Mouse (Mus musculus): Measurements from ENCODE around the gene Aqp1.

Aqp1 gene

DNA sequence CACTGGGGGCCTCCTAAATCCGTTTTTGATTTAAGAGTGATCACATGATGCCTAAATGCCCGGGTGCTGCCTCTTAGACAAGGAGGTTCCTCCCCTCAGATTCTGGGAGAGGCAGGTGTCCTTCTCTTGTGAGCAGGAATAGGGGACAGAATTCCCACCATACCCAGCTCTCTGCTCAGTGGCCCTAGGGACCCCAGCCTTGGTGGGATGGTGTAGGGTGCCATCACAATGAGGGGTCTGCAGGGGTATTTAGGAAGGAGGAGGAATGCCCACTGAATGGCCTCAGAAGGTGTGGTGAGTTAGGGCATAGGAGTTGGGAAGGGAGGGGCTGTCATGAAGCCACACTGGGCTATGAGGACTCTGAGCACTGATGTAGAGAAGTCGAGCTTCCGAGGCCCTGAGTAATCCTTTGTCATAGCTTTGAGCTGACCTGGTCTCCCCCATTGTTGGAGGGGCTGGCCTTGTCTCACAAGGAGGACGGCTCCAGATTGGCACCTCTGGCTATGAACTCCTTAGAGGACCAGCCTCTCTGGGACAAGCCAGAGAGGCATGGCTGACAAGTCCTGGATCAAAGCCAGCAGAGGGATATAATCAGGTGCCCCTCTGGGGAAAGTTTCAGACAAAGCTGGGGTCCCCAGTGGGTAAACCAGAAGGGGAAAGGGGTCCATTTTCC lies 4.0 kb upstream of the Aqp1 start:
- in situ Hi-C loops (cut with MboI, MseI): no loop called here

DNA sequence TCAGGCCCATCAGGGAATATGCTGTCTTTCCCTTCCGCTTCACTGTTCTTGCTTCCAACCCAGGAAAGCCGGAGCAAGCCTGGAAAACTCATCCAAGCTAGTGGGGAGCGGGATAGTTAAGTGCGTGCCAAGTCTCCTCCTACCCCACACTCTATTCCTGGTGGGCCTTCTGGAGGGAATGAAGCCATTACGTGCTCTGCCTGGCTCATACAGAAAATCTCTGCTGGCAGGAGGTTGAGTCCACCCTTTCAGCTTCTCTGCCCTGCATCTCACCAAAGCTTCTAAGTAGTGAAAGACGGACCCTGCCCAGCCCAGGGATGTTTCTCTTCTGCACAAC lies 3.5 kb upstream of the Aqp1 start:
- in situ Hi-C loops (cut with MboI, MseI): no loop called here

DNA sequence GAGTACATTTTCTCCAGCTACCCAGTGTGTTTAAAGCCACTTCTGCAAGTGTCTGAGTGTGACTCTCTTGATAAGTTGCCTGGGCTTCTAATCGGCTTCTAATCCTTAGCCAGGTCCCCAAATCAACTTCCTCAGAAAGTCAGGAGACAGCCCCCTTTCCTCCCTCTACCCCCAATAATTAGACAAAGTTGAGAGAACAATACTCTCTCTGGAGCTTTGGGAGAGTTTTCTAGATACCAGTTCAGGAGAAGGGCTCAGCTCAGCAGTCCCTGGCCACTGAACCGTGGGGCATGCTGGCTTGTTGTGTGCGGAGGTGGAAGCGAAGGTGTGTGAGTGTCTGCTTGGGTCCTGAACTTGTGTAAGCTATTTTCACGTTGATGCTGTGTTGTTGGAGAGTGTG lies 1.0 kb downstream of the Aqp1 start:
- in situ Hi-C loops (cut with MboI, MseI): no loop called here

DNA sequence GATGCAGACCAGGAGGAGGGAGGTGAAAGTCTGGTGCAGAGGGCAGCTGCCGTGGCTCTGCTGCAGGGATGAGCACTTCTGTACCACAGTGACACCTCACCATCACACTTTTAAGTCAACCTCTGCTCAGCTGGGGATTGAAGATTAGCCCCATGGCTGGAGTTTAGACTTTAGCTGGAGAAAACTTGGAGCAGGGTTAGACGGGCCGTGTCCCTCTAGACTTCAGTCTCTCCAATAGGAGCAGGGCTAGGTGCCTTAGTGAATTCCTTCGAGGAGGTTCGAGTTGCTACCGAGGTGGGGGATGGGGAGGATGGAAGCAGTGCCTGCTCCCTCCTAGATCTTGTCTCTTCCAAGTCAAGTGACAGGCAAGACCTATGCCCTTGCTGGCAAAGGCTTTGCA lies 1.8 kb downstream of the Aqp1 start:
- in situ Hi-C loops (cut with MboI, MseI): no loop called here

DNA sequence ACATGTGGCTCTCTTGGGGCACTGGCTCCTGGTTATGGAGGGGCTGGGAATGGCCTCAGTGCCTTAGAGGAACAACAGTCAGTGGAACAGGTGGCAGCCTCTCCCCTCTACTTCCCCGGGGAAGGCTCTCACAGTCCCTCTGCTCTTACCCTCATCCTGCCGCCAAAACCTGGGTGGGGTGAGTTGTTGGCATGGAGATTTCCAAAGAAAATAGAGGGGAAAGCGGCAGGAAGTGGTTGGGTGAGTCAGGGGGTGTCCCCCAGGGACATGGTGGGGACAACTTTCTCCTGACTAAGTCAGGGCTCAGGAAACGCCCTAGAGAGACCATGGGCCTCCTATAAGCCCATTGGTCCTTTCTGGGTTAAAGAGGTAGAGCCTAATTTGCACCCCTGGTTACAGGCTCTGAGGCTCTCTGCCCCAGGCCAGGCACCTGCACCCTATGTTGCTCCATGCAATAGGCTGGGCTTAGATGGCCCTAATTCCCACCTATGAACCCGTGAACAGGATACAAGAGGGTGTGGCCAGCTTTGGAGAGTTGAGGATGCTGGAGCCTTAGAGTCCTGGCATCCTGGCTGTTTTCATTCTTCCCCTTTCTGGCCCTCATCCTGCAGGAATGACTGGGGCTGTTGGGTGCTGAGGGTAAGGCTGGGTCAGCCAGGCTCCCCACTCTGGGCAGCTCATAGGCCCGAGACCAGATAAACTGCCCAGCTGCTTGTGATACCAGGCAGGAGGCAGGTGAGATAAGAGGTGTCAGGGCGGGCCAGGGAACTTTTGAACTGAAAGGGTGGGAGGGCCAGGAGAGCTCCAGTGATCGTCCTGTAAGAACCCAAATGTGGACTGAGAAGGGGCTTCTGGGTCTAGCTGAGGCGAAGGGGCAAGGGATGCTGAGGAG lies 2.9 kb downstream of the Aqp1 start:
- in situ Hi-C loops (cut with MboI, MseI): no loop called here

DNA sequence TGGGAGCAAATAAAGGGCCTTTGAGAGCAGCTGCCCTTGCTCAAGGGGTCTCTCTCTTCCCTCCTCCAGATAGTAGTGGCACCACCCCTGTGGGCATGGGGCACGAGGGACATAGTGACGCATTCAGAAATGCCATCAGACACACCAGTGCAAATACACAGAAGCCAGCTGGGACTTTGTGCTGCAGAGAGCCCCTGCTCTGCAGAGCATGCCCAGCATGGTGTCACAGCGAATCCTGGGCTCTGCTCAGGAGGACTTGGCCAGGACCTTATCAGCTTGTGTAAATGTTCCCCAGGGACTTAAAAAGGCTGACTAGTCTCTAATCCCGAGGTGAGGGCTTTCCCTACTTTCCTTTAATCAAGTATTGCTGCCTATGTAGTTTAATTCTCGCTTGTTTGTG lies 5.5 kb downstream of the Aqp1 start:
- in situ Hi-C loops (cut with MboI, MseI): no loop called here

DNA sequence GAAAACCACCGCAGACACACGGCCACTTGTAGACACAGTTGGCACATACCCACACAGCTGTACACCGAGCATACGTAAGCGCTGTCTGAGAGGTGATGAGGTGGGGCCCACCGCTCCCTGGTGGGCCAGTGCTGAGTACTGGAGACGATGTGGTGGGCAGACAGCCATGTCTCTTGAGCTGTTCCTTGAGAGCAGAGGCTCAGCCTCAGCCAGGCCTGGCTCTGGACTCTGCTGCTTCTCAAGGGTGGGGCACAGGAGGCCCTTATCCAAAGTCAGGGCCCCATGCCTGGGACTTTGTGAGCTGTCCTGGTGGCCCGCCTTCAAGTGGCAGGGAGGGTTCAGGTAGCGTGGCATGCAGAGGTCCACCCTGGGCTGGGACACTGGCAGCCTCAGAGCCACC lies 6.1 kb downstream of the Aqp1 start:
- in situ Hi-C loops (cut with MboI, MseI): no loop called here

DNA sequence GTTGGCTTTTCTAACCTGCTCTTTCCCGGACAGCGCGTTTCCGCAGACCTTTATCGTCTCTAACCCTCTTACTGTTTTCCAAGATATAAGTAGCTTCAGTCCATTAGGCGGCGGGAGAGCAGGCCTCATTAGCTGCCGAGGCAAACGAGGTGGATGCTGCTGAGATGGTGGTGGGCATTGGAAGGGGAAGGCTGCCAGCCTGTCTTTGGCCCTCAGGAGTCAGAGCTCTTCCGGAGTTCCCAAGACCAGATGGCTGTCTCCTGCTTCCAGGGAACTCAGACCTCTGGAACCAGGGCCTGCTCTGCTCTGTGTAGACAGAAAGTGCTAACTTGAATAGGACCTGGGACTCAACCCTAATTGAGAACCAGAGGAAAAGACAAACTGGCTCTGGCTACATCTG lies 7.2 kb downstream of the Aqp1 start:
- in situ Hi-C loops (cut with MboI, MseI): no loop called here

DNA sequence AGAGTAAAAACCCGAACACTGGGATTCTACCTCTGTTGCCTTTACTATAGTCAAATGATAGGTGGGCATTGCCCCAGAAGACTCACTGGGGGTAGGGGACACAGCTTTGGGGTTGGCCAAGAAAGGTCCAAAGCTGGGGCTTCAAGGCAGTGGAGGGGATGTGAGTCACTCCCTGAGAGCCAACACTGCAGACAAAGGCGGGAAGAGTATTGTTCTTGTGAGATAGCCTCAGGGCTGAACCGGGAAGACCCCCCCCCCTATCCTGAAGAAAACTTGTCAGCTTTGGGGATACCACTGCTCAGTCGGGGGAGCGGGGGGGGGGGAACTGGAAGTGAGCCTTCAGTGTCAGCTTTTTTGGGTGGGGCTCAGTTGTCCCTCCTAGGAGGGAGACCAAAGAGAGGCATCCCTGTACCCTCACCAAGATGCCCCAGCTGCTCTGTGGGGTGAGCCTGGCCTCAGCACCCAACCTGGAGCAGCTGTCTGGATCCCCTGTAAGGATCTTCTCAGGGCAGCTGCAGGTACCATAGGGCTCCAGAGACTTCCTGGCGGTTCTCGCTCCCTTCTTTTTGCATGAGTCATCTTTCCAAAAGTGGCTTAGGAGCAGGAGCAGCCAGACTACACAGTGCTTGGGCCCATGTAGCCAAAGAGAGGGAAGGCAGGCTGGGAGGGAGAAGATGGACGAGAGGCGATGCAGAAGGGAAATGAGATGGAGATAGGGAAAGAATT lies 8.2 kb downstream of the Aqp1 start:
- in situ Hi-C loops (cut with MboI, MseI): no loop called here

DNA sequence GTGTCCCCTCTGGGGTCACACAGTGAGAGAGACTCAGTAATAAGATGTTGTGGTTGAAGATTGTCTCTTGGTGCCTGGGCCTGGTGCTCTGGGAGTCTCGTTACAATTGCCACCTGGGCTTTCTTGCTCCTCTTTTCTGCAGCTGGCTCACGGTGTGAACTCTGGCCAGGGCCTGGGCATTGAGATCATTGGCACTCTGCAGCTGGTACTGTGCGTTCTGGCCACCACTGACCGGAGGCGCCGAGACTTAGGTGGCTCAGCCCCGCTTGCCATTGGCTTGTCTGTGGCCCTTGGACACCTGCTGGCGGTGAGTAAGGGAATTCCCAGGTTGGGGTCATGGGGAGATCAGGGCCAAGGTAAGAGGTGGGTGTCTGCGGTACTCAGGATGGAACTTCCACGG lies 9.0 kb downstream of the Aqp1 start:
- in situ Hi-C loops (cut with MboI, MseI): no loop called here

DNA sequence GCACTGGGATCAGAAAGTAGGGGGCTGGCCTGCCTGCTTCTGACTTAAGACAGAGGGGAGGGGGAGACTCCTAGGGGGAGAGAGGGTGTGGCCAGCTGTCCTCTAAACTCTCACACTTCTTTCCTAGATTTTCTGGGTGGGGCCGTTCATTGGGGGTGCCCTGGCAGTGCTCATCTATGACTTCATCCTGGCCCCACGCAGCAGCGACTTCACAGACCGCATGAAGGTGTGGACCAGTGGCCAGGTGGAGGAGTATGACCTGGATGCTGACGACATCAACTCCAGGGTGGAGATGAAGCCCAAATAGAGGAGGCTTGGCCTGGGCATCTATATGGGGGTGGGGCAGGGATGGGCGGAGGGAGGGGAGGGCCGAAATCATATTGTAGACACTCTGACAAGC lies 10.3 kb downstream of the Aqp1 start:
- in situ Hi-C loops (cut with MboI, MseI): no loop called here

DNA sequence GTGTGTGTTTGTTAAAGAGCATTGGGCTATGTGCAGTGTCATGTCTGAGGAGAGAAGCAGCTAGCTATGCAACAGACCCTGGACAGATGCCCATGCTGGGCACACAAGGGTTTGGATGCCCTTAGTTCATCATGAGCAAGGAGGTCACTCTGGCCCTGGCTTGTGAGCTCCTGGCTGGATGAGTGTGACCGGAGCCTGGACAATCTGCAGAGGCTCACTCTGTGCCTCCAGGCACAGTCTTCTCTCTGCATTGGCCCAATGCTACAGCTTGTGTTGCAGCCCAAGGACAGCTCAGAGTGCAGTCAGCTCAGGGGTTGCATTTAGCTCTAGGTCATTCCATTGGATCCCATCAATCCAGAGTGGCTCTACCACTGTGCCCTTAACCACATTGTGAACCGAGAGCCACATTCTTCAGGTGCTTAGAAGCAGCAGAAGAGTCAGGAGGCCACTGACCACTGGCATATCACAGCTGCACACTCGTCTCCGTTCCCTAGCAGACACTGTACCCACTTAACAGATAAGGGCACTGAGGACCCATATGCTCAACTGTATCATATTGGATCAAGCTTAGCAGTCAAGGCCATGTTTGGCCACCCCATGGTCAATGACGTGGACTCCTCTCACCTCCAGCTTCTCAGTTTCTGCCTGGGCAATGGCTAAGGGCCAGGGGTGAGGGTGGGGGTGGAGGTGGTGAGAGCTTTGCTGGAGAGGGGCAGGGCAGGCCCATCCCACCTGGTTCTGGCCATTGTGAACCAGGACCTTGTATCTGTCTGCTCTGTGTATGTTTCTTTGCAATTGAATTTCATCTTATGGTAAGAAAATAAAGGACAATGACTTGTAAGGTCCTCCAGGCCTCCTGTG lies 11.7 kb downstream of the Aqp1 start:
- in situ Hi-C loops (cut with MboI, MseI): no loop called here

DNA sequence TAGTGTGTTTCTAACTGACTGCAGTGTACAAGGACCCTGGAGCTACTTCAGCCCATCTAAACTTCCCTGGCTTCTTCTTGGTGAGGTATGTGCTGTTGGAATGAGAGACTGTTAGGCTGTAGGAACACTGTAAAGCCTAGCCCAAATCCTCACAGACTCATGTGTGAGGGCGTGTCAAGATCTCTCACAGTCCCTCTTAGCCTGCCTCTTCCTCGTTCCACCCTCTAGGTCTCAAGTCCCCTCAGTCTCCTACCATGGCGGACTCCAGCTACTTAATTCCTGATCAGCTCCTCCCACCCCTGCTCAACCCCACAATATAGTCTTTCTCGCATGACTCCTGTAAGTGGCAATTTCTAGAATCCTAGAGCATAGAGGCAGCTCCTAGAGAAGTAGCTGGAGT lies 13.0 kb downstream of the Aqp1 start:
- in situ Hi-C loops (cut with MboI, MseI): no loop called here

DNA sequence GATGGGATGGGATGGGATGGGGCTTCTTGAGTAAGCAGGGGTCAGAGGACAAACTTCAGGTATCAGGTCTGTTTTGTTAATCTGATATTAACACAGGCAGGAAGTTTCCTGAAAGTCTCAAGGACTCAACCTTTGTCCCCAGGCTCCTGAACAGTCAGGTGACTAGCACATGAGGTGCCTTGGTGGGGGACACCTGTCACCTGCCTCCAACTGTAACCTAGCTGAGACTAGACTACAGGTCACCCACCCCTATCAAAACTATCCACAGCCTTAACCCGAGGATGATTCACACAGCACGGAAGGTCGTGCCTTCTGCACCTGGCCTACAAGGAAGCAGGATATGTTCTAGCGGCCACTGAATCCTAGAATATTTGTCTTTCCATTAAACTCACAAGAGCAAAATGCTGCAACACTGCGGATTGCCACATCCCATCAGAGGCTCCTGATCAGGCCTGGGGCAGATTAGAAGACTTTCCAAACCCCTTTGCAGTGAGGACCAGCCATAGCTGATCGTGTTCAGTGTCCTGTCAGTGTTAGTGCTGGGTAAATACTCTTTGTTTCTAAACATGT lies 14.2 kb downstream of the Aqp1 start:
- in situ Hi-C loops (cut with MboI, MseI): no loop called here

DNA sequence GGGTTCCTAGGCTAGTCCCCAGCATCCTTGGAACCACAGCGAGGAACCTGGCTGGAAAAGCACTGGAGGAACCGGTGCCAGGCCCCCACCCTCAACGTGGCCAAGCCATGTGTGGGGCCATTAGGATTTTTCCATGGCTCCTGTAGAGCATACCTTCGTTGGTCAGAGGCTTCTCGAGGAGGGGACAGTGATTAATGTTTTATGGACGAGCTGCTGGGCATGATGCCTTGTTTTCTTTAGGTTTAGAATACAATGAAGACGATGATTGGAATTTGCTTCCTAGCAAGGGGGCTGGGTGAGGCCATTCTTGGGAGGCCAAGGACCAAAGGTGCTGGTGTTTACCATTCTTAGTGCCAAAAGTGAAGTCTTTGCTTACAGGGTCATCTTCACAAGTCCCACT lies 15.5 kb downstream of the Aqp1 start:
- in situ Hi-C loops (cut with MboI, MseI): no loop called here

DNA sequence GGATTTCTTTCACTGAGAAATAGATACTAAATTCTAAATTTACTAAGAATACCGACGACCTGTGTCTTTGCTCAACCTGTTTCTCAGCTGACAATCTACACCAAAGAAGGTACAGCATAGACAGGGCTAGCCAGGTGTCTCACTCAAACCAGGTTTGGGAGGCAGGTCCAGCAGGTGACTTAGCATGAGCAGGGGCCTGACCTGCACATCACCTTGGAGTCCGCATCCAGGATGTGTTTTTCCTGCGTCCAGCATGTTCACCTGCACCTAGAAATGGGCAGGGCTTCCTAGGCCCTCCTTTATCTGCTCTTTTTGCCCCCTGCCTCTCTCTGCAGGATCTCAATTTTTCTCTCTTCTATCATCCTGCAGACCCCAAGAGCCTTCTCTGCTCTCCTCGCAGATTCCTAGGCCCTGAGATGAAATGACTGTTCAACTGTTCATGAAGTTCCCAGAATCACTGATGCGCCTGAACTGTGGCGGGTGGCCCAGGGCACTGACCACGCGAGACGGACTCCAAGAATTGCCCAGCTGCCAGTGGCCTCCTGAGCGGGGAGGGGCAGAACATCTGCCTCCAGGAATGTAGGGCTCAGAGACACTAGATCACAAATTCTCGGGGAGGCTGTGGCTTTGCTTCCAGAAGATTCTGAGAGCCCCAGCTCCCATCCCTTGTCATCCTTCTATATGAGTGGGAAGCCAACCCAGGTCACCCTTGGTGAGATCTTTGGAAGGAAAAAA lies 17.6 kb downstream of the Aqp1 start:
- in situ Hi-C loops (cut with MboI, MseI): no loop called here

DNA sequence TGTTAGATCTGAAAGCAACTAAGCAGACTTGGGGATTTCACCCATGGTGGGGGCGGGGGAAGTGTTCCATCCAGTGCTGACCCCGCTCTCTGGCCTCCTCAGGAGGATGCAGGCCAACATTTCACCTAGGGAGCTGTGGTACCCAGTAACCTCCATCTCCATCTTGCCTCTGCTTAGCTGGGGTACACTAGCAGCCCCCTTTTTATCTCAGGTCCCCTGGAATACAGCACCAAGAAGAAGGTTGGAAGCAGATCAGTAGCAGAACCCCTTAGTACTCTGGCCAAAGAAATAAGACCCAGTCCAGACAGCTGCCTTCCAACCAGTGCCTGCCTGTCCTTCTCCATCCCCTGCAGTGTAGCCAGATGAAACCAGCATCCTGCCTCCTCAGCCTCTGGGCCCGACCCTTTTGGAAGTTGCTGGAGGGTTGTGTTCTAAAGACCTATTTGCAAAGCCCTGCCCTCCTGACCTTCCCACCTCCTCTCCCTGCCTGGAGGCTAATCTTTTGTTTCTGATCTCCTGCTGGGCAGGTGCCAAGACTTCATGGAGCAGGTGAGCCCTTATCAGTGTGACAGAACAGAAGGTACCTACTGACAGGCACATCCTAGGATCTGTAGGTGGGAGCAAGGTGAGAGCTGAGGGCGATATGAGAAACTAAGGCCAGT lies 18.4 kb downstream of the Aqp1 start:
- in situ Hi-C loops (cut with MboI, MseI): no loop called here

DNA sequence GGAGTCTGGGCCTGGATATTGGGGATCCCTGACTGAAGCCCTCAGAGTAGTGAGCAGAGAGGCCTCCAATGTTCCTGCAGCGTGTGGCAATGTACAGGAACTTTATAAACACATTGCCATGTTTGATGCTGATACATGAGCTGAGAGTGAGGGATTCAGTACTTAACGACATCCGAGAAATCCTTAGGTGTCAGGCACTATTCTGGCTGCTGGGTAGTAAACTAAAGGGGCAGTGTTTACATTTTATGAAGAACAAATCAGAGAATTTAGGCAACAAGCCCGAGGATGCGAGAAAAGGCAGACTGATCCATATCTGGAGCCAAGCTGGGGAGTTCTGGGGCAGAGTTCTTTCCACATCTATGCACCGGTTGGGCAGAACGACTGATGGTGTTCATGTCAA lies 19.3 kb downstream of the Aqp1 start:
- in situ Hi-C loops (cut with MboI, MseI): no loop called here

DNA sequence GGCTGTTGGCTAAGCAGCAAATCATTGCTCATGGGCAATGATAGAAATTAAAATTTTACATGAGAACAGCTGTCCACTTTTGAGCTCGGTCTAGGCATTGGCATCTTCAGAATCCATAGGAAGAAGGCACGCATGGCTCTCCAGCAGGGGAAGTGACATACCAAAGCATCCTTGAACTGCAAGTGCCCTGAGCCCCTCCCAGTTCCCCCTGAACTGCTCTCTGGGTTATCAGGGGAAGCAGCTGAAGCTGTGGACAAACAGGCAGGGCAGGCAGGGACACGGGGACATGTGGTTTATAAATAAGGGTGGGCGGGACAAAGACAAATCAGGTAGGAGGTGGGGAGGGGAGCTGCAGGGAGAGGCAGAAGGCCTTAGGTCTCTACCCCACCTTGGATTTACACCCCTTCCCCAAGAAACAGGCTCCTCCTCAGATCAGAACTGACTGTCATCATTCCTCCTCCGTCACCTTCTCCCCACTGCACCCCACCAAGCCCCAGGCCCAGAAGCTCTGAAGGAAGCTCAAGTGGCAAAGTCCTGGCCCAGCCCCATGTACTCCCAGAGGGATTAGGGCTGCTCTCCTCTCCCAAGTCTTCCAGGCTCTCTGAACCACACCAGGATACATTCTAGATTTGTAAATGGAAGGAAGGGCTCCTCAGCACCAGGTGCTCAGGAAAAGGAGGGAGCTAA lies 19.9 kb downstream of the Aqp1 start:
- in situ Hi-C loops (cut with MboI, MseI): no loop called here

Data from T-helper 2 cell (primary cell).